Mouse (Mus musculus) forebrain, embryonic 16.5 days (tissue): ENCODE measurements around the gene Aqp6. TPM values are rescaled to one million over a fixed set of nuclear protein-coding genes. Genes with fewer than 3 reads are reported as not detected.

Experiments used
- ATAC-seq: fragments of 200-750 bp; cut with Nextera tagmentation; 2 replicates; pipeline ENCODE4 v1.8.0; 2017; ENCODE audit warnings: mild to moderate bottlenecking, moderate library complexity
- H3K27ac ChIP-seq: fragments of 300-500 bp; sonication (generic); 2 replicates; pipeline ENCODE4 v1.5.1; 2014; ENCODE audit warnings: low read length, control low read depth
- H3K27me3 ChIP-seq: fragments of 300-500 bp; sonication (generic); replicated peaks from 2 replicates; pipeline ENCODE4 v1.6.1; 2014; ENCODE audit warnings: low read length; ENCODE audit not compliant: control insufficient read depth, insufficient read depth
- H3K36me3 ChIP-seq: fragments of 300-500 bp; sonication (generic); 2 replicates; pipeline ENCODE4 v1.6.1; 2014; ENCODE audit not compliant: control insufficient read depth, insufficient read depth
- H3K4me1 ChIP-seq: fragments of 300-500 bp; sonication (generic); replicated peaks from 2 replicates; pipeline ENCODE4 v1.6.1; 2014; ENCODE audit warnings: low read length; ENCODE audit not compliant: control insufficient read depth, insufficient read depth
- H3K4me2 ChIP-seq: fragments of 300-500 bp; sonication (generic); 2 replicates; pipeline ENCODE4 v1.6.1; 2014; ENCODE audit warnings: mild to moderate bottlenecking, low read length, control low read depth
- H3K4me3 ChIP-seq: fragments of 300-500 bp; sonication (generic); replicated peaks from 2 replicates; pipeline ENCODE4 v1.5.1; 2014; ENCODE audit warnings: mild to moderate bottlenecking, low read length, control low read depth
- H3K9ac ChIP-seq: fragments of 300-500 bp; sonication (generic); replicated peaks from 2 replicates; pipeline ENCODE4 v1.6.1; 2014; ENCODE audit warnings: low read depth, low read length, control low read depth
- H3K9me3 ChIP-seq: fragments of 300-500 bp; sonication (generic); 2 replicates; pipeline ENCODE4 v1.6.1; 2016; ENCODE audit warnings: low read length; ENCODE audit not compliant: control insufficient read depth
- WGBS: fragments of 180-500 bp; shearing (Covaris S2); extraction: QIAGEN DNeasy Blood & Tissue Kit; methylation state at CpG from one replicate; pipeline ENCODE4 v1.1.7; 2014; 5-methylcytosine and 5-hydroxymethylcytosine counted together
- polyA plus RNA-seq: library from polyadenylated mRNA; unstranded; fragments of >200 nt; fragmentation: Nextera tagmentation; extraction: Ambion mirVana; gene quantifications from 2 replicates; pipeline ENCODE4 v1.2.1, GENCODE M21; 2015

The Aqp6 gene
- polyA plus RNA-seq, 1 experiment from 2014 or later: not detected

DNA sequence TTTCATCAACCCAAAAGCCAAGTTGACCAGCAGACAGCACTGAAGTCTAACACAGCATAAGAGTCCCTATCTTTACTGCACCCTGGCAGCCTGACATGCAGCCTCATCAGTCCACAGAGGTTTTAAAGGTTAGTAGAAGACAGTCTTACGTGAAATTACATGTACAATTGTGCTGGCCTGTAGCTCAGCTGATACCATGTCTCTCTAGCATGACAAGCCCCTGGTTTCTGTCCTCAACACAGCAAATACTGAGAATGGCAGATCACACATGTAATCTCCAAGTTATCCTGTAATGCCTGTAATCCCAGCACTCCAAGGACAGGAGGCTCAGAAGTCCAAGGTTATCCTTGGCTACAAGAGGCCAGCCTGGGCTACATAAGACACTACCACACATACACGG, 49.1 kb downstream of the Aqp6 start:
- WGBS: 36% methylated on average over 2 of the region's 2 CpGs
- Histone ChIP-seq H3K4me1 (peaks cover 42% of the 10 kb centered on the region), H3K9ac (peak overlapping the region; percentile 22; the same call in 1 of the 2 replicates), H3K4me2 (peak overlapping the region; percentile 85), H3K36me3 (no peaks in the 10 kb centered on the region), H3K27me3 (peaks cover 9% of the 10 kb centered on the region), H3K4me3 (peak overlapping the region; percentile 75), H3K27ac (no peak overlapping the region), H3K9me3 (no peaks in the 10 kb centered on the region)
- ATAC-seq: no peak

- ATAC-seq: peak; percentile 96
- Histone ChIP-seq H3K27ac (no peak within 1 kb of the TSS), H3K36me3 (no peaks in the 10 kb centered on the region), H3K4me2 (peak within 1 kb of the TSS; percentile 85), H3K9me3 (no peaks in the 10 kb centered on the region), H3K4me3 (peak within 1 kb of the TSS; percentile 75), H3K4me1 (peaks cover 34% of the 10 kb centered on the region), H3K9ac (peak within 1 kb of the TSS; percentile 71), H3K27me3 (peaks cover 11% of the 10 kb centered on the region)
- under 1% methylated on average over 52 of the region's 68 CpGs for WGBS
These were observed 50.1 kb downstream of the Aqp6 start, which contains the start of gene Racgap1 for GRCm38 (mm10) chr15:99651163-99651872. Racgap1 (minus strand) TSS chr15:99651656.

DNA sequence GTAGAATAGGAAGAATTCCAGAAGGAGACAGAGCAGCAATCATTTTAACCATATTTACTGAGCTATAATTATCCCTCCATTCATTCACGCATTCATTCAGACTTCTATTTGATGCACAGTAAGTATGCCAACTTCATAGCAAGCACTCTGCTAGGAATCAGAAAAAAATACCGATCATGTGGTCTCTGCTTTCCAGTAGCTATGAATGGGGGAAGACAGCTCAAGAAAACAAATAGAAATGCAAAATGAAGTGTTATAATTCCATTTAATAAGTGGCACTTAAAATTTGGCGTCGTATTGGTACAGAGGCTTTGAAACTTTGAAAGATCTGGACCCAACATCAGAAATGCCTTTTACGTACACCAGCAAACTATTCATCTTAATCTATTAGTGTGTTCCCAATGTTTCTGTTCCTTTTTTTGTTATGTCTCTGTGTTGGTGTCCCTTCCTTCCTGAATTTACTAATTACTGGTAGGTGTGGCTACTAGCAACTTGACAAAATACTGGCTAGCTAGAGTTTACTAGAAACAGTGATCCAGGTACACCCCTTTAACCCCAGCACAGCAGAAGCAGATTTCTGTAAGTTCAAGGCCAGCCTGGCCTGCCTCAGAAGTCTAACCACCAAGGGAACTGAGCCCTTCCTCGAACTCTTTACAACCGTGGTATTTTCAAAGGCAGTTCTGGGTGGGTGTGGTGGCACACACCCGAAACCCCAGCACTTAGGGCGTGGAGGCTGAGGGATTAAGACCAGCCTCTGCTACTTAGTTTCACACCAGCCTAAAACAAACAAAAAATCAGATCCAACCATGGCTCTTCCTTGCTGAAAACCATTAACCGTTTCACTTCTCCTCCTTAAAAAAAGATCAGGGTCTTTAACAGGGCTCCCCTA, 51.0 kb downstream of the Aqp6 start:
- H3K27me3 ChIP-seq: peaks cover 11% of the 10 kb centered on the region
- no peak overlapping the region for H3K27ac ChIP-seq

DNA sequence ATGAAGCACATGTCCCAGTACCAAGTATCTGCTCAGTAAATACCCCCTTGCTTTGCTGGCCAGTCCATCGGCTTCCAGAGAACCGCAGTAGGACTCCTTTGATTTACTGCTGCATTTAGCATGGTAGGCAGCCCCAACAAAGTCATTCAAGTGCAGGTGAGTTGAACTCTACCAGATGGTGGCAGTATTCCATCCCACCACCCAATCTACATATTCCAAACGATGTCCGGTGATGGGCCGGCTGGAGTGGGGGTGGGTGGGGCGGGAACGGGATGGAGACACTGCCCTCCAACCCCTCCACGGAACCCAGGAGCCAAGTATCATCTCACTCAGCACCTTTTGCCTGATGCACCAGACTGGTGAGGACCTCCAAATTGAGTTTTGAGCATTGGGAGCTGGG, 52.1 kb downstream of the Aqp6 start:
- Histone ChIP-seq H3K27me3 (peaks cover 11% of the 10 kb centered on the region), H3K9ac (0 out of 2 replicates have a peak overlapping the region, but pooled peaks have one; percentile 14), H3K36me3 (no peaks in the 10 kb centered on the region), H3K4me3 (peak overlapping the region; percentile 14; the same call in 1 of the 2 replicates), H3K4me2 (peak overlapping the region; percentile 40), H3K4me1 (peaks cover 28% of the 10 kb centered on the region), H3K27ac (no peak overlapping the region), H3K9me3 (no peaks in the 10 kb centered on the region)
- ATAC-seq: no peak
- WGBS: 16% methylated on average over 8 of the region's 8 CpGs

More for the DNA sequence above, 51.0 kb downstream of the Aqp6 start:
- H3K4me3 ChIP-seq: peak overlapping the region; percentile 75
- H3K36me3 ChIP-seq: no peaks in the 10 kb centered on the region
- H3K9ac ChIP-seq: 0 out of 2 replicates have a peak overlapping the region, but pooled peaks have one; percentile 38
- 74% methylated on average over 10 of the region's 10 CpGs for WGBS
- peak overlapping the region; percentile 57 for H3K4me2 ChIP-seq
- peak; percentile 7; the same call in 1 of the 2 replicates for ATAC-seq
- H3K9me3 ChIP-seq: no peaks in the 10 kb centered on the region
- H3K4me1 ChIP-seq: peaks cover 34% of the 10 kb centered on the region

- 4% methylated on average over 21 of the region's 21 CpGs for WGBS
- peaks cover 24% of the 10 kb centered on the region for H3K4me1 ChIP-seq
- no peak for ATAC-seq
- H3K4me2 ChIP-seq: peak overlapping the region; percentile 40
- H3K36me3 ChIP-seq: no peaks in the 10 kb centered on the region
- H3K27ac ChIP-seq: no peak overlapping the region
- 0 out of 2 replicates have a peak overlapping the region, but pooled peaks have one; percentile 14 for H3K9ac ChIP-seq
- peaks cover 11% of the 10 kb centered on the region for H3K27me3 ChIP-seq
- H3K9me3 ChIP-seq: no peaks in the 10 kb centered on the region
- H3K4me3 ChIP-seq: peak overlapping the region; percentile 14
These were observed 52.7 kb downstream of the Aqp6 start for GRCm38 (mm10) chr15:99653876-99654275.

Other genes starting within 250 kb of the Aqp6 start
- gene Fmnl3, start 230.9 kb upstream of the Aqp6 start, polyA plus RNA-seq: 8.7 and 10.3 TPM in 2 replicates
- 273 and 295 TPM in 2 replicates for gene Tmbim6, start 208.5 kb upstream of the Aqp6 start, polyA plus RNA-seq
- 12.5 and 12.7 TPM in 2 replicates for gene Nckap5l, start 143.7 kb upstream of the Aqp6 start, polyA plus RNA-seq
- gene Bcdin3d, start 126.7 kb upstream of the Aqp6 start, polyA plus RNA-seq: 23.5 and 24.4 TPM in 2 replicates
- gene Faim2, start 73.2 kb upstream of the Aqp6 start, polyA plus RNA-seq: 20.8 and 29.8 TPM in 2 replicates
- 0.17 TPM in 1 of 2 replicates, not detected in the other for gene Aqp2, start 22.3 kb upstream of the Aqp6 start, polyA plus RNA-seq
- 0.40 and 0.86 TPM in 2 replicates for gene Aqp5, start 10.6 kb upstream of the Aqp6 start, polyA plus RNA-seq
- gene Racgap1, start 50.3 kb downstream of the Aqp6 start, polyA plus RNA-seq: 94.4 and 113 TPM in 2 replicates
- 26.2 and 37.4 TPM in 2 replicates for gene Asic1, start 69.0 kb downstream of the Aqp6 start, polyA plus RNA-seq
- gene Smarcd1, start 100.7 kb downstream of the Aqp6 start, polyA plus RNA-seq: 111 and 116 TPM in 2 replicates
- not detected in 2 replicates for gene Gm17349, start 104.1 kb downstream of the Aqp6 start, polyA plus RNA-seq
- 2.4 and 2.9 TPM in 2 replicates for gene Gpd1, start 116.1 kb downstream of the Aqp6 start, polyA plus RNA-seq
- gene Cox14, start 124.2 kb downstream of the Aqp6 start, polyA plus RNA-seq: 151 and 164 TPM in 2 replicates
- 74.7 and 77.9 TPM in 2 replicates for gene Cers5, start 171.5 kb downstream of the Aqp6 start, polyA plus RNA-seq